Mouse (Mus musculus): ENCODE measurements at regions not wholly inside any gene's neighbourhood (a gene's known extent, or its start where the extent isn't known, plus 50 kb on each side); places are given as distances from the start of the nearest gene placed in this dataset.

DNA sequence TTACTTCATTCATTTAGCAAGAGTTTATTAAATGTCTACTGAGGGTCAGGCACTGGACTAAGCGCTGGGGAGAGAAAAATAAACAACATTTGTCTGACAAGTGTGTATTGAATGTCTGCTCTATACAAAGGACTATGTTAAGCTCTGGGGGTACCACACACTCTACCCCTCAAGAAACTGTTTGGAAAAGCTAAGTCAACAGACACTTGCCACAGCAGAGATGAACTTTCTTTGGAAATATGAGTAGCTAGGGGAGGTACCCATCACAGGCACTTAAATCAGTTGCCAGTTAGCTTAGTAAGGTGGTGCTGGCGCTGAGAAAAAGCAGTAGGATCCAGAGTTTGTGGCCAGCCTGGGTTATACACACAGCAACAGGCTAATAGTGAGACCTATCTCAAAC, 86.7 kb upstream of the Jun start:
- TF ChIP-seq NRF1 (IDR thresholded peaks at IDR 0.05; ENCODE audit: low read depth, low read length) (no peak), NELFE (IDR thresholded peaks at IDR 0.05; ENCODE audit: low read depth, low read length) (no peak), ZC3H11A (IDR thresholded peaks at IDR 0.05; ENCODE audit: low read depth, low read length) (no peak), MXI1 (IDR thresholded peaks at IDR 0.05; ENCODE audit: low read depth, low read length) (no peak), CTCF (conservative IDR thresholded peaks at IDR 0.05 in 1 of 2, IDR thresholded peaks at IDR 0.05 in 1 of 2; ENCODE audit: low read depth in 2 of 2, low read length in 2 of 2) (no peak), ZNF384 (IDR thresholded peaks at IDR 0.05; ENCODE audit: low read depth, low read length) (no peak), ETS1 (conservative IDR thresholded peaks at IDR 0.05; ENCODE audit: low read depth, low read length) (no peak), BHLHE40 (IDR thresholded peaks at IDR 0.05; ENCODE audit: low read depth, low read length) (no peak), MAZ (IDR thresholded peaks at IDR 0.05; ENCODE audit: low read depth, low read length) (no peak), EP300 (IDR thresholded peaks at IDR 0.05; ENCODE audit: low read length) (no peak)
